Mouse (Mus musculus) heart, adult 2 months (tissue): ENCODE measurements at regions not wholly inside any gene's neighbourhood (a gene's known extent, or its start where the extent isn't known, plus 50 kb on each side); places are given as distances from the start of the nearest gene placed in this dataset.

Experiments
- CTCF ChIP-seq: fragments of 200-600 bp; IDR thresholded peaks from 2 replicates; pipeline ENCODE4 v1.8.1; 2022; ENCODE audit warnings: antibody characterized with exemption, mild to moderate bottlenecking, moderate library complexity
- EP300 ChIP-seq: fragments of 200-500 bp; IDR thresholded peaks from 2 replicates; pipeline ENCODE4 v1.6.1; 2011; ENCODE audit warnings: low read depth, low read length, control low read depth; ENCODE audit not compliant: insufficient read depth
- POLR2A ChIP-seq: fragments of 200-500 bp; IDR thresholded peaks from 2 replicates; pipeline ENCODE4 v1.6.1; 2011; ENCODE audit warnings: mild to moderate bottlenecking, low read depth, low read length, control low read depth; ENCODE audit not compliant: insufficient read depth

DNA sequence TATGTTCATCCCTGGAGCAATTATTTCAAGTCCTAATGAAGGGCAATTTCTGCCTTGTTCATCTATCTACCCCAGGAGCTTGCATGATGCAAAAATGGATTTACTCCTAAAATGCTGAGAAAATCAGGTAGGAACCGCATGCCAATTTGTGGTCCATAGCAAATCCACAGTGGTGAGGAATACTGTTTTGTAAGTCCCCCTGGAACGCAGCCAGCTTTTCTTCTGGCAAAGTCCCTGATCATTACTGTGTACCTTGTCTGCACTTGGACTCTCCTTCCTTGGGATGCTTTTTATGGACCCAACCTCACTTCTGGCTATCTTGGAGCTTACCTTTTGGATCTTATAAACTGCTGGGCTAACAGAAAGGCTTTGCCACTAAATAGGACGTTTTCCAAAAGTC lies 137.2 kb downstream of the Gm13691 start:
- TF ChIP-seq CTCF (no peak), POLR2A (no peak), EP300 (no peak)
